Mouse (Mus musculus) frontal cortex, postnatal 10 days (tissue): ENCODE measurements around the gene Sh2d7.
A peak's percentile ranks its signal among the peaks of the same experiment; 100 is the strongest.
"Not testable (repeated sequence)": the region's sequence is repeated elsewhere in the genome, so short reads cannot be mapped to it uniquely, and the experiment has no call there.

ENCODE experiments used
- DNase-seq, 2 experiments: peaks; one replicate each; pipeline ENCODE4 v3.0.0; 2022; ENCODE audit warnings: low spot score in 2 of 2, mixed read lengths in 1 of 2

Gene Sh2d7

DNA sequence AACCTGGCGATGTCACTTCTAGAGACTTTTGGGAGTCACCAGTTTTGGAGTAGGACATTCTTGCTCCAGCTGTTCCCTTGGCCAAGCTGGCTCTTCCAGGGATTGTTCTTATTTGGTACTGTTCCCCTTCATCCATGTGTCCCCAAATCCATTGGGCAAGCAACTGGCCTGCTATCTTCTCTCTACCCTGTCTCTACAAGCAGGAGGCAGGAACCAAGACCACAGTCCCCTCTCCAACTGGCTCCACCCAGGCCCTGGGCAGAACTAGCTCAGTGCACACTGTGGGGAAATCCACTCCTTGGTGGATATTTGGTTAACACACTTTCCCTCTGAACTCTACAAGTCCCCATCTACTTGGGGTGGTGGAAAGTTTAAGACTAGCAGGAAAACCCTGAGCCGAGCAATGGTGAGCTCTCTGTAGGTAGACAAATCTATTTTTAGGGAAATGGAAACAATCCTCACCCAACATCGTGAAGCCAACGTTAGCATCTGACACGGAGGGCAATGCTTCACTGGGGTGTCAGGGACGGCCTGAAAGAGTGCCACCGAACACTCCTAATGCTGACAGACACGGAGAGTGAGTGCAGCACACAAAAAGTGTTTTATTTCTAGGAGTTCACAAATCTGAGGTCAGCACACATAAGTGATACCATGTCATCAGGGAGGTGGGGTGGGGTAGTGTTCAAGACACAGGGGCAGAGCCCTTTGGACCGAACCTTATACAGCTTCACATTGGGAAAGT, 5.6 kb downstream of the Sh2d7 start:
- no peak for DNase-seq

- DNase-seq: no peak
Observed at GRCm38 (mm10) chr9:54544954-54545315, 6.2 kb downstream of the Sh2d7 start.

DNA sequence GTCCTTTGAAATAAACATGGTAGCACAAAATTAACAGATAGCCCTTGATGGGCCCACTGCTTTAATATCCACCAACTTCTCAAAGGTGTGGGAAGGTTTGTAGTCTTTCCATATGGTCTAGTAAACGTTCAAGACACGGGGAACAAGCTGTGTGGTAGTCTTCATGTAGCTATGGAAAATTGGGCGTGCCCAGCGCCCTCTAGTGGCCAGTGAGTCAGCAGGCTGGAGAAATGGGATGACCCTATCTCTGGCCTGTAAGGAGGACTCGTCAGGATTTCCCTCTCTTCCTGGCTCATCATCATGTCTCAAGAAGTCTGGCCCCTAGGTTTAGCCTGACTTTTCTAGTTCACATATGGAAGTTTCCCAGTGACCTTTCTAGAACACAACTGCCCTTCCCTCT, 8.8 kb downstream of the Sh2d7 start:
- DNase-seq: peak in 1 of 2 experiments; percentile 35

DNA sequence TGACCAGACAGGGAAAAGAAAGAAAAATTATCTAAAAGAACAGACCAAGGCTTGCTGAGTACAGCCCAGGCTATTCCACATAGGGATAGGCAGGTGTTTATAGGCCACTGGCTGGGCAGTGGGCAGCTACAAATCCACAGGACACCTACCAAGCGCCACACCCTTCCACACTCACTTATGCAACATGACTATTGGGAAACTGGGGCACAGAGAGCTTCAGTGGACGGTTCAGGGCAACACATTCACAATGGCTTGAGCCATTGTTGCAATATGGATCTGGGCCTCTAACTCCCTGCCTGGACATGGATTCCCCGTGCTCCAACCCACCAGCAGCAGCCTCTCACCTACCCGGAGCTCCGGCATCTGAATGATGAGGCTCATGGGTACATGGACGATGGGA, 10.6 kb downstream of the Sh2d7 start:
- DNase-seq: no peak

DNA sequence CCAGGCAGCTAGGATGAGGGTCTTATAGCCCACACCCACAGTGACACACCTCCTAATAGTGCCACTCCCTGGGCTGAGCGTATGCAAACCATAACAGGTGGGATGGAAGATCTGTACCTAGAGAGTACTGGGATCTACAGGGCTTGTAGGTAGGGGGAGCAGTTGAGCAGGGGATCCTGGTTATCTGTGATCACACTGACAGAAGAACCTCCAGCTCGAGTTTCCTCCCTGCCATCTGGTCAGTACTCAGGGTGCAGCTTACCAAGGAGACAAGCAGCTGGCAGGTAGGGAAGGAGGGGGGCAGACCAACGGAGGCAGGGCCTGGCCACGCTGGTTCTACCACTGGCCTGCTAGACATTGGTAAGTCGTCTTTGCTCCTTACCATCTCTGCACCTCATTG, 13.6 kb downstream of the Sh2d7 start:
- DNase-seq: no peak

DNA sequence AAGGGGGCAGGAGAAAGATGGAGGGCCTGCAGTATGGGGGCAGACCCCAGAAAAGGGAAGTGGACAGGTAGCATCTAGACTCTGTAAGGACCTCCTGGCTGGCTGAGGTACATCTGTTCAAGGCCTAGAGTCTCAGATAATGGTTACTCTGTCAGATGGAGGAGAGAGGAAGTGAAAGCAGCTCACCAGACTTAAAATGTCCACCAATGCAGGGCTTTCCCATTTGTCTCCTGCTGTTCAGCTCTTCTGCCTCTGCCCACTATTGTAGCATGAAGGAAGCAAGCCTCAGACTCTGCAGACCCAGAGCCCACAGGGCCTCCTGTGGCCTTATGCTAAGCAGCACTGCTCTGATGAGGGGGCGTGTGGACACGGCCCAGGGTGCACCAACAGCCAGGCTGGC, 16.3 kb downstream of the Sh2d7 start:
- DNase-seq: no peak

DNA sequence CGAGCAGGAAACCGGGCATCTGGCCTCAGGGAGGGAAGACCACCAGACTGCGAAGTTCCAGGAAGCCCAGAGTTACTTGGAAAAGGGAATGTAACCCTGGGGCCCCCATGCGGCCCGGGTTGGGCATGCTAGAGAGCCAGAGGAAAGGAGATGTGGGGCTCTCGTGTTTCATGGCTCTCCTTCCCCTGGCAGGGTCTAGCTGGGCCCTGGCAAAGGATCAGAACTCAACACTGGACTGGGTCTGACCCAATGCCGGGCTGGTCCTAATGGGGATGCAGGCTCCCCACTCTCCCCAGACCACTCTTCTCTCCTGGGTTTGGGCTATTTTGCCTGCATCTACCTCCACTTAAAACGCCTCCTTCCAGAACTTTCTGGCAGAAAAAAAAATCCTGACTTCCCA, 19.9 kb downstream of the Sh2d7 start:
- no peak for DNase-seq

- peak; percentile 61 to 75 for DNase-seq
Observed at GRCm38 (mm10) chr9:54559771-54560471, 21.1 kb downstream of the Sh2d7 start, which contains the start of gene Cib2. Gene Cib2, minus strand, starts transcription at chr9:54560218.

DNA sequence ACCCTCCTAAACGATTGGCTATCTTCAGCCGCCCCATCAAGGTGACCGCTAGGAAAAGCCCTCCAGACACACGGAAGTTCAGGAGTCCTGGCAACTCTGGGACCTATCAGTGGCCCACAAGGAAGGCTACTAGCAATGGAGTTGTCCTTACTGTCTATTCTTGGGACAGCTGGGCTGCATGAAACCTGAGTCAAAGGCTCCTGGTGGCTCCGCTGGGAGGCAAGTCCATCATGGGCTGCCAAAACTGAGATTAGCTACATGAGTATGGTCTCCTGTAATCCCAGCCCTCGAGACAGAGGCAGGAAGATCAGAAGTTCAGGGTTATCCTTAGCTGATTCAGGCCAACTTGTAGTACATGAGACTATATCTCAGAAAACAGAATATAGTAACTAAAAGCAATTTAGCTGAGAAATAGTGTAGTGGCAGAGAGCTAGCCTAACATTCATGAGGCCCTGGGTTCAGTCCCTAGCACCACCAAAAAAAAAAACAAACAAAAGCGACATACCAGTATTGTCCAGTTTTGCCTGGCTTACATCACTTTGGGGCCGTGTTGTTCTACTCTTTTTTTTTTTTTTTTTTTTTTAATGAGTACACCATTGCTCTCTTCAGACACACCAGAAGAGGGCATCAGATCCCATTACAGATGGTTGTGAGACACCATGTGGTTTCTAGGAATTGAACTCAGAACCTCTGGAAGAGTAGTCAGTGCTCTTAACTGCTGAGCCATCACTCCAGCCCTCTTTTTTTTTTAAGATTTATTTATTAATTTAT, 22.2 kb downstream of the Sh2d7 start:
- no peak for DNase-seq

- DNase-seq: no peak
Observed at GRCm38 (mm10) chr9:54566958-54567357, 28.2 kb downstream of the Sh2d7 start.

GRCm38 (mm10) chr9:54568732-54569131, 29.9 kb downstream of the Sh2d7 start:
- DNase-seq: no peak

DNA sequence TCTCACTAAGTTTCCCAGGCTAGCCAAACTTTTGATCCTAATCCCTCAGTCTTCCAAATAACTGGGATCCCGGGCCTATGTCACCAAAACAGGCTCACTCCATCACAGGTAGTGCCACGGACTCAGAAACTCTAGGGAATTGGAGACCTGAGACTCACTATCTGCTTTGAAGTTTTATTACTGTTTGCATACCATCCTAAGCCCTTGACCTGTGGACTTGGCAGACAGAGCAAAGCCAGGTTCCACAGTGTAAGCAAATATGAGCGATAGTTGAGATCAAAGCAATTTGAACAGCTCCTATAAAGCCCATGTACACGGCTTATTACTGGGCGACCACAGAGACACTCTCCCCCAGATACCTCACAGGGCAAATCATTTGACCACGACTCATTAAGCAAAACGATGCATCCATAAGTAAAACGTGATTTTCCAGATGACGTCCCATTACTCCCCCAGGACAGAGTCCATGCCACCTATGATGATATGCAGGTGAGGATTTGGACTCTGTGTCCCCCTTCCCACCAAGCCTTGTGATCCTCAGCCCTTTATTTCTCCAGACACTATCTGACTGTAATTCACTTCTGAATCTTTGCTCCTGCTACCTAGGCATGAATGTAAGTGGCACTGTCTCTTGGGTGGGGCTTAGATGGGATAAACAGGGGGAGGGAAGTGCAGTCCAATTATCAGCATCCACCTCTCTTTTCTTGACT, 32.5 kb downstream of the Sh2d7 start:
- no peak for DNase-seq

GRCm38 (mm10) chr9:54583712-54584111, 44.9 kb downstream of the Sh2d7 start:
- DNase-seq: no peak

DNA sequence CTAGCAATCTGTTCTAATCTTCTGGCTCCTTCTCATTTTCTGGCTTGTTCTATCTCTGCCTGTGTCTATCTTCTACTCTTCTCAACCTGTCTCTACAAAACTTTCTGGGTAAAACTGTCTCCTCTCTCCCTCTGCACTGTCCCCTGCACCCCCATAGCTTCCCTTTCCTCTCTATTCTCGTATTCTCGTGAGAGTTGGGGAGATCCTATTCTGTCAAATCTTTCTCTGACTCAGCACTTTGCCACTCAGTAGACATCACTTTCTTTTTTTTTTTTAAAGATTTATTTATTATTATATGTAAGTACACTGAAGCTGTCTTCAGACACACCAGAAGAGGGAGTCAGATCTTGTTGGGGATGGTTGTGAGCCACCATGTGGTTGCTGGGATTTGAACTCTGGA, 45.3 kb downstream of the Sh2d7 start:
- DNase-seq: not testable (repeated sequence)

- no peak for DNase-seq
Observed at GRCm38 (mm10) chr9:54585839-54586198, 47.0 kb downstream of the Sh2d7 start.

DNA sequence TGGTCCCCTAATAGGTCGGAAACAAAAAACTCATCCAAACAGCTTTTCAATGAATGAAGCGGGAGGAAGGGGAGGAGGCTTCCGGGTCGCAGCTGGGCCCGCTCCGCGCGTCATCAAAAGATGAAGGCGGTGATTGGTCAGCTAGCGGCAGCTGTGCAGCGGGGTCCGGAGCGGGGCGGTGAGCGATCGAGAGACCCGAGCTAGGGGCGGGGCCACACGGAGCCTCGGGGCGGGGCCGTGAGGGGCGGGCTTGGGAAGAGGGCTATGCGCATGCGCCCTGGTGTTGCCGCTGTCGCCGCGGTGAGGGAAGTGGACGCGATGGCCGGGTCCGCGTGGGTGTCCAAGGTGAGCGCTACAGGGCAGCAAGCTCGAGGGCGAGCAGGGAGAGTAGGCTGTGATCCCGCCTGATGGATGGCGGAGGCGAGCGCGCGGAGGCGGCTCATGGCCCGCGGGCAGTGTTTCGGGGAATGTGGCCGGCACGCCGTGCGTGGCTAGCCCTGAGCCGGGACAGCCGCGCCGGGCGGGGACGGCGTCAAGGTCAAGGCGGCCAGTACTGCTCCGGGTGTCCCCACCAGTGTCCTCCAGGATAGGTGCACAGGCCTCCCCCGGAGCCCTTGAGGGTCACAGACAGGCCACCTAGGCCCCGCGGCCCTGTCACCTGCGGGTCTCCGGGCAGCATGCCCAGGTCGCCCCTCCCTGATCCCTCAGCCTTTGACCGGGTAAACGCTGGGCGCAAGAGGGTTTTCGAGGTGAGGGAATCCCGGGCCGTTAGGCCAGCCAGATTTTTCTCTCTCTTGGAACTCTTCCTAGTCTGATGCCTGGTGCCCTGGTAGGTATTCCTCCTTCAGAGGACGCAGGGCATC, 47.6 kb downstream of the Sh2d7 start, which contains the start of gene Idh3a:
Gene Idh3a (plus strand): TSS at position 136 of the 863 bp plus-strand sequence.
- DNase-seq: peak; percentile 98 to 99

GRCm38 (mm10) chr9:54587863-54588262, 49.1 kb downstream of the Sh2d7 start:
- no peak for DNase-seq

GRCm38 (mm10) chr9:54593652-54594051, 54.9 kb downstream of the Sh2d7 start:
- not testable (repeated sequence) for DNase-seq
